Mouse (Mus musculus) lung, postnatal 0 days (tissue): ENCODE results near the gene Pdzph1. TPM values are rescaled to one million over a fixed set of nuclear protein-coding genes. Genes with fewer than 3 reads are reported as not detected.
A peak's percentile ranks its signal among the peaks of the same experiment; 100 is the strongest.

Experiments
- ATAC-seq: fragments of 200-750 bp; cut with Nextera tagmentation; 2 replicates; pipeline ENCODE4 v1.8.0; 2017; ENCODE audit warnings: moderate library complexity
- DNase-seq: peaks from one replicate; pipeline ENCODE4 v3.0.0-alpha.2; 2016; ENCODE audit warnings: low spot score
- H3K27ac ChIP-seq: fragments of 300-500 bp; sonication (generic); 2 replicates; pipeline ENCODE4 v1.5.1; 2014; ENCODE audit warnings: antibody characterized with exemption, mild to moderate bottlenecking, low read length, mixed read lengths
- H3K27me3 ChIP-seq: fragments of 300-500 bp; sonication (generic); replicated peaks from 2 replicates; pipeline ENCODE4 v1.6.1; 2014; ENCODE audit warnings: low read length, mixed read lengths; ENCODE audit not compliant: insufficient read depth
- H3K36me3 ChIP-seq: fragments of 300-500 bp; sonication (generic); 2 replicates; pipeline ENCODE4 v1.6.1; 2014; ENCODE audit warnings: low read length, mixed read lengths; ENCODE audit not compliant: insufficient read depth
- H3K4me1 ChIP-seq: fragments of 300-500 bp; sonication (generic); 2 replicates; pipeline ENCODE4 v1.6.1; 2014; ENCODE audit warnings: antibody characterized with exemption, low read depth, low read length, mixed read lengths; ENCODE audit not compliant: insufficient read depth
- H3K4me2 ChIP-seq: fragments of 300-500 bp; sonication (generic); replicated peaks from 2 replicates; pipeline ENCODE4 v1.6.1; 2014; ENCODE audit warnings: low read depth, mild to moderate bottlenecking, low read length, moderate library complexity, mixed read lengths
- H3K4me3 ChIP-seq: fragments of 300-500 bp; sonication (generic); 2 replicates; pipeline ENCODE4 v1.5.1; 2014; ENCODE audit warnings: low read depth, low read length
- H3K9ac ChIP-seq: fragments of 300-500 bp; sonication (generic); replicated peaks from 2 replicates; pipeline ENCODE4 v1.6.1; 2014; ENCODE audit warnings: low read depth, mild to moderate bottlenecking
- H3K9me3 ChIP-seq: fragments of 300-500 bp; sonication (generic); 2 replicates; pipeline ENCODE4 v1.6.1; 2016; ENCODE audit warnings: low read length, mixed read lengths
- CTCF ChIP-seq: IDR thresholded peaks from 2 replicates; pipeline ENCODE4 v1.5.1; 2016; ENCODE audit warnings: antibody characterized with exemption, mild to moderate bottlenecking
- EP300 ChIP-seq: IDR thresholded peaks from 2 replicates; pipeline ENCODE4 v1.6.1; 2016; ENCODE audit warnings: antibody characterized with exemption, mild to moderate bottlenecking, control low read depth
- WGBS: fragments of 180-500 bp; shearing (Covaris S2); extraction: QIAGEN DNeasy Blood & Tissue Kit; methylation state at CpG from one replicate; pipeline ENCODE4 v1.1.7; 2014; 5-methylcytosine and 5-hydroxymethylcytosine counted together
- polyA plus RNA-seq: library from polyadenylated mRNA; unstranded; fragments of >200 nt; fragmentation: Nextera tagmentation; extraction: Ambion mirVana; gene quantifications from 2 replicates; pipeline ENCODE4 v1.2.1, GENCODE M21; 2015

Pdzph1 gene
- polyA plus RNA-seq, 1 experiment from 2014 or later = not detected

DNA sequence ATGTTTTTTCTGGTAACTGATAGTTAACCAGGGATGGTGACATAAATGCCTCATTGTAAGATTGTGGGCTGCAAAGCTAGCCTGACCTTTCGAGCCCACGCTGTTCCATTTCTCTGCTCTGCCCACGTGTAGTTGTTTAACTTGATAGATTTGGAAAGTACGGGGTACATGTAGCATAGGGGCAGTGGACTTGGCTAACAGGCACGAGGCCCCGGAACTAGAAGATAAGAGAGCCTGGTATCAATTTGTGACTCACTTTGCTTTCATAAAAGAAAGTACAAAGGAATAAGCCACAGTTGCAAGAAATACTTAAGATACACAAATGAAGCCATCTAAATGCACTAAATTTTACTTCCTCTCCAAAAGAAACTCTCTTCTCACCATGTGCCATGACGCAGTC, 79.6 kb downstream of the Pdzph1 start:
- Histone ChIP-seq H3K9ac (no peak overlapping the region), H3K4me1 (no peaks in the 10 kb centered on the region), H3K27ac (no peak overlapping the region), H3K4me2 (no peak overlapping the region), H3K9me3 (no peaks in the 10 kb centered on the region), H3K36me3 (no peaks in the 10 kb centered on the region), H3K4me3 (no peak overlapping the region), H3K27me3 (no peaks in the 10 kb centered on the region)
- 67% methylated on average over 7 of the region's 7 CpGs for WGBS
- no peak for ATAC-seq
- TF ChIP-seq CTCF = no peak
- no peak for TF ChIP-seq EP300
- DNase-seq = no peak

DNA sequence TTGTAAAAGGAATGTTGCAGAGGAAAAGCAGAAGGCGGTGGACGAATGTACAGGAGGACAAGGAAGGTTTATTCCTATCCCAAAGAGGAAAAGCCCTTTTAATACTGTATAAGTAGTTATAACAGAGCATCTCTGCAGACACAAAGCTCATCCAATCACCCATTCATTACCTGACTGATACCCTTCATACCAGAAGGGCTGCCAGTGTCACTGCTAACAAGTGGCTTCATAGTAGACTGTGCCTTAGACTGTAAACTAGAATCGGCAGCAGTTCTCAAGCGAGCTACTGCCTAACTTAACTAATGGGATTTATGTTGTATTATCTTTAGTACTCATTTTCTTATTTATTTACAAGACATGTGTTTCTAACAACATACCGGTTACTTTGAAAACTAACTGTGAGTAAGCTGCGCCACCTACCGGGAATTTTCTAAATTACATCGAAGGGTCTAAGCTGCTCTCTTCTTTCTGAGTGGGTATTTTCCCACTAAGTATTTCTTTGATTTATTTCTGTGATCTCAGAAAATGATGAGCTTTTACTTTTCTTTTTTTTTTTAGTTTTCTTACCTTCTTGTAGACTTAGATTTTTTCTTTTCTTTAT, 82.0 kb downstream of the Pdzph1 start:
- ATAC-seq (no peak), DNase-seq (peak; percentile 24)
- peak; percentile 52 for TF ChIP-seq CTCF
- TF ChIP-seq EP300 = no peak
- no peaks in the 10 kb centered on the region for H3K36me3 ChIP-seq
- no peaks in the 10 kb centered on the region for H3K9me3 ChIP-seq
- no peak overlapping the region for H3K4me3 ChIP-seq
- H3K9ac ChIP-seq = no peak overlapping the region
- no peaks in the 10 kb centered on the region for H3K4me1 ChIP-seq
- no peak overlapping the region for H3K27ac ChIP-seq
- no peak overlapping the region for H3K4me2 ChIP-seq
- 34% methylated on average over 8 of the region's 8 CpGs for WGBS
- no peaks in the 10 kb centered on the region for H3K27me3 ChIP-seq

DNA sequence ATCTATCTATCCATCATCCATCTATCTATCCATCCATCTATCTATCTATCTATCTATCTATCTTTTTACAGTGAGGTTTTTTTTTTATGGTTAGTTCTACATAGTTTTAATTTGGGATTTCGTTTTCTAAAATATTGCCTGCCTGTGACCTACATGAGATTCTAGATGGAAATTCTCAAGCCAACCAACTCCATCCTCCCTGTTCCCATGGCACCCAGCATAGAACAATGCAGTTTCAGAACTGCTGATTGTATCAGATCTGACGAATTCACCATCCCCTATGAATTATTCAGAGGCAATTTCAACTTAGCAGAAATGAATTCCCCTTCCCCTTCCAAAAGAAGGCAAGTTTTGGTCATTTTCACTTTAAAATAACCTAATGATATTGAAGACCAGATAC, 85.2 kb downstream of the Pdzph1 start:
- Histone ChIP-seq H3K9ac (no peak overlapping the region), H3K4me1 (no peaks in the 10 kb centered on the region), H3K36me3 (no peaks in the 10 kb centered on the region), H3K27me3 (no peaks in the 10 kb centered on the region), H3K4me3 (no peak overlapping the region), H3K9me3 (no peaks in the 10 kb centered on the region), H3K4me2 (no peak overlapping the region), H3K27ac (no peak overlapping the region)
- TF ChIP-seq EP300 (no peak), CTCF (no peak)
- no peak for DNase-seq
- no peak for ATAC-seq
- 60% methylated on average over 2 of the region's 2 CpGs for WGBS

- 39% methylated on average over 4 of the region's 4 CpGs for WGBS
Measured at GRCm38 (mm10) chr17:58891488-58892210, 99.5 kb downstream of the Pdzph1 start.

GRCm38 (mm10) chr17:58889905-58890645, 101.1 kb downstream of the Pdzph1 start:
- Histone ChIP-seq H3K27ac (no peak overlapping the region), H3K36me3 (no peaks in the 10 kb centered on the region), H3K4me2 (no peak overlapping the region), H3K9ac (no peak overlapping the region), H3K4me3 (no peak overlapping the region), H3K9me3 (no peaks in the 10 kb centered on the region), H3K4me1 (no peaks in the 10 kb centered on the region), H3K27me3 (no peaks in the 10 kb centered on the region)
- DNase-seq (no peak), ATAC-seq (no peak)
- WGBS = 64% methylated on average over 4 of the region's 4 CpGs
- TF ChIP-seq CTCF = no peak
- TF ChIP-seq EP300 = no peak

More at GRCm38 (mm10) chr17:58891488-58892210, 99.5 kb downstream of the Pdzph1 start:
- ATAC-seq = no peak
- H3K36me3 ChIP-seq = no peaks in the 10 kb centered on the region
- no peak for TF ChIP-seq EP300
- no peak for TF ChIP-seq CTCF
- H3K4me1 ChIP-seq = no peaks in the 10 kb centered on the region
- H3K9me3 ChIP-seq = no peaks in the 10 kb centered on the region
- no peak overlapping the region for H3K4me2 ChIP-seq
- DNase-seq = no peak
- no peak overlapping the region for H3K27ac ChIP-seq
- no peak overlapping the region for H3K4me3 ChIP-seq
- H3K9ac ChIP-seq = no peak overlapping the region
- H3K27me3 ChIP-seq = no peaks in the 10 kb centered on the region

- no peaks in the 10 kb centered on the region for H3K9me3 ChIP-seq
- H3K27me3 ChIP-seq = no peaks in the 10 kb centered on the region
- no peak overlapping the region for H3K27ac ChIP-seq
- ATAC-seq (no peak), DNase-seq (no peak)
- H3K4me3 ChIP-seq = no peak overlapping the region
- WGBS = 22% methylated on average over 1 of the region's 1 CpGs
- H3K9ac ChIP-seq = no peak overlapping the region
- TF ChIP-seq EP300 (no peak), CTCF (no peak)
- no peak overlapping the region for H3K4me2 ChIP-seq
- no peaks in the 10 kb centered on the region for H3K36me3 ChIP-seq
- H3K4me1 ChIP-seq = no peaks in the 10 kb centered on the region
Measured at GRCm38 (mm10) chr17:58884393-58884792, 106.8 kb downstream of the Pdzph1 start.
